Mouse (Mus musculus): ENCODE results near the gene Cort. TPM values are rescaled to one million over a fixed set of nuclear protein-coding genes. Genes with fewer than 3 reads are reported as not detected.
"Not testable (repeated sequence)": the region's sequence is repeated elsewhere in the genome, so short reads cannot be mapped to it uniquely, and the experiment has no call there.

The Cort gene
- polyA plus RNA-seq, 1 experiment from 2014 or later = not detected

DNA sequence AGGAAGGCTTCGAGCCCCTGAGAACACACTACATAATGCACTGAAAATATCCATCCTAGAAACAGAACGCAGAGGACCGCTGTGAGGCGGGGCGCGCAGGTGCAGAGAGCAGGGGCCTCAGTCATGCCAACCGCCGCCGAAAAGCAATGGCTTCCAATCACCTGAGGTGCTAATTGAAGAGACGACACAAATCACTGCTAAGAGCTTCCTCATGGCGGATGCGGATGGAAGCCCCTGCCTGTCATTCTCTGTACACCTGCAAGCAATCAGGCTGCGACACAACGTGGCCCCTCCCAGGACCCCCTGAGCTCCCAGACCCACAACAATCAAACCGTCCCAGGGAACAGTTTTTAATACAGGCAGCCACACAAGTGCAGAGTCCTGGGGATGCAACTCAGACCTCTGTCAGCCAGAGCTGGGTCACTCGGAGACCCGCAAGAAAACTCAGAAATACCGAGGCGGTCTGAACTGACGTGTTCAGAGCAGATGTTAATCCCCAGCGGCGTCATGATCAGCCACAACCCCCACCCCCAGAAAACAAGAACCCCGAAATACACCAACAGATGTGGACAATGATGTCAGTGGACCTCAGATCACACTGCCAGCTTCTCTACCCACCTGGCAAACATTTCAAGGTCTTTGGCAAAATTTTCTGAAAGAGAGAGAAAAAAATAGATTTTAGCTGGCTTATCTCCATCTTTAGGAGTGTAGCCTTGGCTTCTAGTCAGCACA, 4.6 kb upstream of the Cort start:
- ATAC-seq = no peak

DNA sequence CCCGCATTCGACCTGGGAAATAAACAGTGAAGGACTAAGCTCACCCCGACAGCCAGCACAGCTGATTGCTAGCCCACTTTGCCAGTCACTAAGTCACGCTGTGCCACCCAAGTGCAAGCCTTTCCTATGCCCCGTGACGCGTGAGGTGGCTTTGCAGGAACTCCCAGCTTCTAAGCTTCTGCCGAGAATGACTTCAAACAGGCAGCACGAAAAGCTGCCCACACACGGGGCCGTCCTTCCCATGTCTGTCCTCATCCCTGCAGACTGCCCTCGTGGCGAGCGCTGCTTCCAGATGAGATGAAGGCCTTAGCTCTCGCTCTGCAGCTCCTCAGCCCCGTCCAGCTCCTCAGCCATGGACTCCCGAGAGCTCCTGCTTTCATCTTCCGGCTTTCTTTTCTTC, 1.9 kb upstream of the Cort start:
- Histone ChIP-seq H3K36me3 (ENCODE audit: control insufficient read depth, insufficient read depth) (no peaks in the 10 kb centered on the region; the same call in 1 of the 2 replicates), H3K27me3 (replicated peaks; ENCODE audit: control insufficient read depth, insufficient read depth, low read length) (no peaks in the 10 kb centered on the region), H3K27ac (ENCODE audit: low read depth, low read length) (no peak overlapping the region), H3K4me2 (replicated peaks; ENCODE audit: low read depth) (no peak overlapping the region), H3K9ac (ENCODE audit: low read depth, low read length) (no peak overlapping the region), H3K9me3 (ENCODE audit: control insufficient read depth) (no peaks in the 10 kb centered on the region), H3K4me1 (replicated peaks; ENCODE audit: control insufficient read depth, insufficient read depth, low read length) (no peaks in the 10 kb centered on the region), H3K4me3 (ENCODE audit: low read depth, low read length) (no peak overlapping the region)
- TF ChIP-seq CTCF (IDR thresholded peaks at IDR 0.05; ENCODE audit: low read depth) = no peak
- ATAC-seq = no peak
- WGBS = 70% methylated on average over 18 of the region's 18 CpGs

More for the DNA sequence above, 4.6 kb upstream of the Cort start:
- 93% methylated on average over 23 of the region's 23 CpGs for WGBS
- H3K9ac ChIP-seq (ENCODE audit: low read depth, low read length) = no peak overlapping the region
- no peak overlapping the region for H3K4me3 ChIP-seq (ENCODE audit: low read depth, low read length)
- TF ChIP-seq CTCF (IDR thresholded peaks at IDR 0.05; ENCODE audit: low read depth) = no peak
- no peak overlapping the region for H3K4me2 ChIP-seq (replicated peaks; ENCODE audit: low read depth)
- H3K27me3 ChIP-seq (replicated peaks; ENCODE audit: control insufficient read depth, insufficient read depth, low read length) = no peaks in the 10 kb centered on the region
- no peaks in the 10 kb centered on the region for H3K9me3 ChIP-seq (ENCODE audit: control insufficient read depth)
- H3K4me1 ChIP-seq (replicated peaks; ENCODE audit: control insufficient read depth, insufficient read depth, low read length) = no peaks in the 10 kb centered on the region
- no peak overlapping the region for H3K27ac ChIP-seq (ENCODE audit: low read depth, low read length)
- no peaks in the 10 kb centered on the region; the same call in 1 of the 2 replicates for H3K36me3 ChIP-seq (ENCODE audit: control insufficient read depth, insufficient read depth)

DNA sequence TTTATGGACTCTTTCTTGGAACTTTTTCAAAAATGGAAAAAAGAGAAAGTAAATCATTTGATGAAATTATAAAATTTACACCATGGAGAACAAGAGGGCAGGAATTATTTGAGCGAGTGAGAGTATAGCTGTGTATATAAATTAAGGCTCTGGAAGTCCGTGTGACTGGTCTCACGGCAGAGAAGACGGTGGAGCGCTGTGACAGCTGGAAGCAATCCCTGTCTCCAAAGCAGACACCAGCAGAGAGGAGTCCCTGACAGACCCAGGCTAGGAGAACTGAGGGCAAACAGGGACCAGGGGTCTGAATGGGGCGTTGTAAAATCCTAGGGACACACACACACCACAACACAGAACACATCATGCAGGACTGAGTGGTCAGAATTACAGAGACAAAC, 451 bp downstream of the Cort start:
- Histone ChIP-seq H3K9ac (ENCODE audit: low read depth, low read length) (0 out of 2 replicates have a peak overlapping the region, but pooled peaks have one; percentile 3), H3K4me2 (replicated peaks; ENCODE audit: low read depth) (no peak overlapping the region), H3K4me1 (replicated peaks; ENCODE audit: control insufficient read depth, insufficient read depth, low read length) (no peaks in the 10 kb centered on the region), H3K4me3 (ENCODE audit: low read depth, low read length) (no peak overlapping the region), H3K36me3 (ENCODE audit: control insufficient read depth, insufficient read depth) (peaks cover 4% of the 10 kb centered on the region; the same call in 1 of the 2 replicates), H3K27me3 (replicated peaks; ENCODE audit: control insufficient read depth, insufficient read depth, low read length) (no peaks in the 10 kb centered on the region), H3K27ac (ENCODE audit: low read depth, low read length) (no peak overlapping the region), H3K9me3 (ENCODE audit: control insufficient read depth) (no peaks in the 10 kb centered on the region)
- 73% methylated on average over 6 of the region's 6 CpGs for WGBS
- no peak for ATAC-seq
- TF ChIP-seq CTCF (IDR thresholded peaks at IDR 0.05; ENCODE audit: low read depth) = no peak

DNA sequence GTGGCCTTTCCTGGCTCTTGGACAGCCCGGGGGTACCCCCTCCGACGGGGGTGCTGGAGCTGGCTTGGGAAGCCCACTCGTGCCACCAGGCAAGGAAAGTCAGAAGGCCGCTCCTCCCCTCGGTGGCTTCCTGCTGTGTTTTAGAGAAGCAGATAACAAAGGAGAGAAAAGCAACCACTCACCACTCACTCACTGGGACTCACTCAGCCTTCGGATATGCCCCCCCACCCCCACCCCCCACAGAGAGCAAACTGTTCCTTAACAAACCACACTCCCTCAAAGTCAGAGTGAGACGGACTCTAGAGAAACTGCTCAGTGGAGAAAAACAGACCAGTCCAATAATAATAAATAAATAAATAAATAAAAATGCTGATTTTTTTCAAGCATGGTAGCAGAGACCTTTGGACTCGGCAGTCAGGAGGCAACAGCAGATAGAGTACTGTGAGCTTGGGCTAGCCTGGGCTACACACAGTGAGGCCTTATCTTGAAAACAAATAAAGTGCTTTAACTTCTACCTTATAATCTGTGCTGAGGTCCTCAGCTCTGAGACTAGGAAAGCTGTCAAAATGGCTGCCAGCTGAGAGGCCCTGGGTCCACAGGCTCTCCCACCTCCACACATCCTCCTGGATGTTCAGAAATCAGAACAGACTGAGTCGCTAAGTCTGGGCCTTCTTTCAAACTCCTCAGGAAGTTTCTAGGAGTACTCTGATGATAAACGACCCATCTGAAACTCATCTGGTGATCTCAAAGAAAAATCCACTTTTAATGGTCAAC, 1.0 kb downstream of the Cort start:
- Histone ChIP-seq H3K9me3 (ENCODE audit: control insufficient read depth) (no peaks in the 10 kb centered on the region), H3K9ac (ENCODE audit: low read depth, low read length) (no peak overlapping the region), H3K4me2 (replicated peaks; ENCODE audit: low read depth) (no peak overlapping the region), H3K27ac (ENCODE audit: low read depth, low read length) (no peak overlapping the region), H3K36me3 (ENCODE audit: control insufficient read depth, insufficient read depth) (peaks cover 4% of the 10 kb centered on the region; the same call in 1 of the 2 replicates), H3K27me3 (replicated peaks; ENCODE audit: control insufficient read depth, insufficient read depth, low read length) (no peaks in the 10 kb centered on the region), H3K4me1 (replicated peaks; ENCODE audit: control insufficient read depth, insufficient read depth, low read length) (no peaks in the 10 kb centered on the region), H3K4me3 (ENCODE audit: low read depth, low read length) (no peak overlapping the region)
- ATAC-seq = 0 out of 2 replicates have a peak, but pooled peaks have one; percentile 16
- no peak for TF ChIP-seq CTCF (IDR thresholded peaks at IDR 0.05; ENCODE audit: low read depth)
- 72% methylated on average over 11 of the region's 11 CpGs for WGBS

DNA sequence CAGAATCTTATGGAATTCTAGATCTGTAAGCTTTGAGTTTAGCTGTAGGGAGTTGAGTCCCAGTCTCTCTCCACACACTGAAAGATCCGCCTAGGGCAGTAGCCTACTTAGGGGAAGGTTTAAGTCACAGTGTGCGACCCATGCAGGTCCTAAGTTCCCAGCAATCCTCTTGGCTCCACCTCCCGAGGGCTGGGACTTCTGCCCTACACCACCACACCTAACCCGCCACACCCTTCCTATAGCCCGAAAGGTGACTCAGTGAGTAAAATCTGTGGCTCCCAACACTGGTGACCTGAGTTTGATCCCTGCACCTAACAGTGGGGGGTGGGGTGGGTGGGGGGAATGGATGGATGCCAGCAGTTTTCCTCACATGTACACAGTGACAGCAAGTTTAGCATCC, 3.1 kb downstream of the Cort start:
- no peak overlapping the region for H3K4me2 ChIP-seq (replicated peaks; ENCODE audit: low read depth)
- WGBS = 46% methylated on average over 5 of the region's 5 CpGs
- ATAC-seq = peak; percentile 43; the same call in 1 of the 2 replicates

DNA sequence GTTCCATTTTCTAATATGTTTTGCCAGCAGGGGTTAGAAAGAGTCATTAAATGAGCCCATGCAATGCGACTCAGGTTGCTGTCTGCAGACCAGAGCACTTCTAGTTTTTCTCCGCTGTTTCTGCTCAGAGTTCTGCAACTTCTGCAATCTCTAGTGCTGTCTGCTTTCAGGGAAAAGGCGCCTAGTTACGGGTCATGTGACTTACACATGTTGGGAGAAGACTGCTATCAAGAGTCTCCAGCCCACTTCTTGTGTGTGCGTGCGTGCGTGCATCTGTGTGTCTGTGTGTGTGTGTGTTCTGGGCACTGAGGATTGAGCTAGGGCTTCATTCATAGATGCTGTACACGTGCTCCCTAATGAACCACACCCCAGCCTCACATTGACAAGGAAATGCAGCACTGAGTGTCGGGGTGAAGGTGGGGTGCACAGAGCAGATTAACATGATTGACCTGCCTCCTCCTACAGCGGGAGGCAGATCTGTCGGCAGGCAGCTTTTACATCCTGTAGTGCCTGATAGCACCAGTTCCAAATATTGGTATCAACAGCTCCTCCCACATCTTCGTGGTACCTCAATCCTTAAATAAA, 6.5 kb downstream of the Cort start:
- not testable (repeated sequence) for H3K27me3 ChIP-seq (replicated peaks; ENCODE audit: control insufficient read depth, insufficient read depth, low read length); H3K4me1 ChIP-seq (replicated peaks; ENCODE audit: control insufficient read depth, insufficient read depth, low read length); H3K9me3 ChIP-seq (ENCODE audit: control insufficient read depth); H3K4me3 ChIP-seq (ENCODE audit: low read depth, low read length); H3K27ac ChIP-seq (ENCODE audit: low read depth, low read length); H3K4me2 ChIP-seq (replicated peaks; ENCODE audit: low read depth); H3K9ac ChIP-seq (ENCODE audit: low read depth, low read length); ATAC-seq
- WGBS = 77% methylated on average over 12 of the region's 12 CpGs
- peaks cover 29% of the 10 kb centered on the region; the same call in 1 of the 2 replicates for H3K36me3 ChIP-seq (ENCODE audit: control insufficient read depth, insufficient read depth)

More for the DNA sequence above, 3.1 kb downstream of the Cort start:
- H3K27ac ChIP-seq (ENCODE audit: low read depth, low read length) = no peak overlapping the region
- H3K4me1 ChIP-seq (replicated peaks; ENCODE audit: control insufficient read depth, insufficient read depth, low read length) = no peaks in the 10 kb centered on the region
- H3K27me3 ChIP-seq (replicated peaks; ENCODE audit: control insufficient read depth, insufficient read depth, low read length) = no peaks in the 10 kb centered on the region
- no peaks in the 10 kb centered on the region for H3K9me3 ChIP-seq (ENCODE audit: control insufficient read depth)
- H3K36me3 ChIP-seq (ENCODE audit: control insufficient read depth, insufficient read depth) = peaks cover 12% of the 10 kb centered on the region; the same call in 1 of the 2 replicates
- H3K9ac ChIP-seq (ENCODE audit: low read depth, low read length) = no peak overlapping the region
- TF ChIP-seq CTCF (IDR thresholded peaks at IDR 0.05; ENCODE audit: low read depth) = no peak
- no peak overlapping the region for H3K4me3 ChIP-seq (ENCODE audit: low read depth, low read length)

Measured in intestine, postnatal 0 days (tissue).